Mouse (Mus musculus) gastrocnemius, postnatal 4 days (tissue): ENCODE results near the gene Prkcb. TPM values are rescaled to one million over a fixed set of nuclear protein-coding genes. Genes with fewer than 3 reads are reported as not detected.

Experiments
- DNase-seq, 2 experiments: peaks; one replicate each; pipeline ENCODE4 v3.0.0; 2021 to 2022; ENCODE audit warnings: low spot score in 2 of 2, mixed read lengths in 2 of 2
- total RNA-seq, 2 experiments: library from RNA; stranded (reverse); gene quantifications; 2 replicates each; pipeline ENCODE4 v1.2.3; 2021

The Prkcb gene
- total RNA-seq, 2 experiments from 2014 or later: 4.4 to 5.8 TPM

GRCm38 (mm10) chr7:122579461-122580157 is 291.1 kb downstream of the Prkcb start:
- no peak for DNase-seq

GRCm38 (mm10) chr7:122580158-122580475 is 291.6 kb downstream of the Prkcb start:
- DNase-seq: no peak

- no peak for DNase-seq
Measured at GRCm38 (mm10) chr7:122584421-122585151, 296.0 kb downstream of the Prkcb start.

GRCm38 (mm10) chr7:122595897-122596296 is 307.3 kb downstream of the Prkcb start:
- DNase-seq: no peak

GRCm38 (mm10) chr7:122596596-122597170 is 308.1 kb downstream of the Prkcb start:
- DNase-seq: no peak

- no peak for DNase-seq
Measured at GRCm38 (mm10) chr7:122597313-122597712, 308.8 kb downstream of the Prkcb start.

- DNase-seq: no peak
Measured at GRCm38 (mm10) chr7:122600856-122601255, 312.3 kb downstream of the Prkcb start.

GRCm38 (mm10) chr7:122605066-122605465 is 316.5 kb downstream of the Prkcb start:
- DNase-seq: no peak

GRCm38 (mm10) chr7:122609420-122609819 is 320.9 kb downstream of the Prkcb start:
- no peak for DNase-seq

GRCm38 (mm10) chr7:122610161-122610560 is 321.6 kb downstream of the Prkcb start:
- no peak for DNase-seq

- DNase-seq: no peak
Measured at GRCm38 (mm10) chr7:122613876-122614275, 325.3 kb downstream of the Prkcb start.

- no peak for DNase-seq
Measured at GRCm38 (mm10) chr7:122622125-122622774, 333.7 kb downstream of the Prkcb start.

- no peak for DNase-seq
Measured at GRCm38 (mm10) chr7:122623753-122624152, 335.2 kb downstream of the Prkcb start.

GRCm38 (mm10) chr7:122628050-122628449 is 339.5 kb downstream of the Prkcb start:
- no peak for DNase-seq

- DNase-seq: no peak
Measured at GRCm38 (mm10) chr7:122630386-122630785, 341.8 kb downstream of the Prkcb start.

GRCm38 (mm10) chr7:122631151-122631550 is 342.6 kb downstream of the Prkcb start:
- DNase-seq: no peak

GRCm38 (mm10) chr7:122632946-122633345 is 344.4 kb downstream of the Prkcb start:
- DNase-seq: no peak

- no peak for DNase-seq
Measured at GRCm38 (mm10) chr7:122633463-122633862, 344.9 kb downstream of the Prkcb start.

- DNase-seq: no peak
Measured at GRCm38 (mm10) chr7:122643676-122644075, 355.1 kb downstream of the Prkcb start.

- no peak for DNase-seq
Measured at GRCm38 (mm10) chr7:122649306-122649705, 360.8 kb downstream of the Prkcb start.

GRCm38 (mm10) chr7:122652523-122652922 is 364.0 kb downstream of the Prkcb start:
- no peak for DNase-seq

GRCm38 (mm10) chr7:122656671-122657070 is 368.1 kb downstream of the Prkcb start:
- no peak for DNase-seq
